Mouse (Mus musculus): ENCODE measurements around the gene Hoxc8.

Gene Hoxc8

DNA sequence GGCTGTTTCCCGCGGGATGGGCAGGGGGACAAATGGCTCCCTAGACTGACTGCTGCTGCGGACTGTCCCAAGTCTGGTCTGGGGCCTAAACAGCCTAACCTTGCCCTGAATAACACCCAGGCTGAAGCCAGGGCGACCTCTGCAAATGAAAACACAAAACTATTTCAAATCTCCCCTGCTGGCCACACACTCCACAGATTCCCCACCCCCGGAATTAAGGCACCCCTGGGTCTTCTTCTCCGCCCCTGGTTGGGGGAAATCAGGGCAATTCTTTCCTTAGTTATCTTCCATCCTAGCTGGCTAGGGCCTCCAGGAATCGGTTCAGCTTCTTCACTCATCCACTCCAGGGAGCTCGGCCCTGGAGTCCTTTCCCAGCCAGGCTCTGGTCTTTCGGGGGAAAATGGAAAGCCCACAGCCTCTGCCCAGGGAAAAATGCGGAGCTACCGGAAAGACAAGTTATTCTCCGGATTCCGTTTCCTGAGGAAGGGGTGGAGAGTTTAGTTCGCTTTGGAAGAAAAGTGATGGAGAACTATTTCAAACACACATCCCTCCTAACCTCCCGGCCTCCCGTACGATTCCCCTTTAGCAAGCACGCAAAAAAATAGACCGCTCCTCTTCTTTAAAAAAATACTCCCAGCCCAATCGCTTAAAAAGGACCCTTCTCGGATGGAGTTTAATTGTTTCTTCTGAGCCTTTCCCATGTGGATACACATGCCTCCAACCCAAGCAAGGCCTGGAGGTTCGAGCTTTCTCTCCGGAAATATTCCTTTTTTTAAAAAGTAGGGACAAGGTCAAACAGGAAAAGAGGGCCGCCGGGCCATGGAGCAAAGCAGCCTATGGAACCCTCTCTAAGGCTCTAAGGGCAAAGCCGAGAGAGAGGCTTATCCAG is 25.2 kb upstream of the Hoxc8 start:
- DNase-seq (ENCODE audit: low spot score) = no peak

GRCm38 (mm10) chr15:102965892-102966775 is 24.3 kb upstream of the Hoxc8 start:
- DNase-seq (ENCODE audit: low spot score) = no peak

DNA sequence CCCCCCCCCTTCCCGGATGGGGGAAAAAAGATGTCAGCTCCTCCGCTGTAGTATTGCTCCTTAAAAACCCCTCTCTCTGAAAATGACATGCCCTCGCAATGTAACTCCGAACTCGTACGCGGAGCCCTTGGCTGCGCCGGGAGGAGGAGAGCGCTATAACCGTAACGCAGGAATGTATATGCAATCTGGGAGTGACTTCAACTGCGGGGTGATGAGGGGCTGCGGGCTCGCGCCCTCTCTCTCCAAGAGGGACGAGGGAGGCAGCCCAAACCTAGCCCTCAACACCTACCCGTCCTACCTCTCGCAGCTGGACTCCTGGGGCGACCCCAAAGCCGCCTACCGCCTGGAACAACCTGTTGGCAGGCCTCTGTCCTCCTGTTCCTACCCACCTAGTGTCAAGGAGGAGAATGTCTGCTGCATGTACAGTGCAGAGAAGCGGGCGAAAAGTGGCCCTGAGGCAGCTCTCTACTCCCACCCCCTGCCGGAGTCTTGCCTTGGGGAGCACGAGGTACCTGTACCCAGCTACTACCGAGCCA is 23.6 kb upstream of the Hoxc8 start, which contains the start of gene Hoxc10:
TSS of gene Hoxc10 (plus strand) at position 21 of the 536 bp plus-strand sequence.
- DNase-seq (ENCODE audit: low spot score) = no peak

- no peak for DNase-seq (ENCODE audit: low spot score)
Measured at GRCm38 (mm10) chr15:102967312-102967510, 23.2 kb upstream of the Hoxc8 start, which contains the start of gene Hoxc5. Gene Hoxc5, plus strand, starts transcription at chr15:102967443.

- no peak for DNase-seq (ENCODE audit: low spot score)
Measured at GRCm38 (mm10) chr15:102967511-102968397, 22.7 kb upstream of the Hoxc8 start.

DNA sequence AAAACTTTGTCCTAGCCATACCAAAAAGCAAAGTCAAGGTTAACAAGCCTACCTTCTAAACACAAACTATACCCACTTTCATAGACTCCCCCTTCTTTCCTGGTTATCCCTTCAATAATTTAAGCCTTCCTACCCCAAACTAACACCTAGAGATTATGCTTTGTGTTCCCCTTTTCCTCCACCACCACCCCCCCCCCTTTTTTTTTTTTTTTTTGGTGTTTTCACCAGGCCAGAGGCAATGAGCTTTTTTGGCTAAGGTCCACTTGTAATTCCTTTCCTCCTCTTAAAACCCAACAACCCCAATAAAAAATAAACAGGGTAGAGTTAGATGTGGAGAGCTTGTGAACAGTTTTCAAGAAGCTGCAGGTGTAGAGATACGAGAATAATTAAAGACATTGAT is 21.1 kb upstream of the Hoxc8 start:
- DNase-seq (ENCODE audit: low spot score) = no peak

DNA sequence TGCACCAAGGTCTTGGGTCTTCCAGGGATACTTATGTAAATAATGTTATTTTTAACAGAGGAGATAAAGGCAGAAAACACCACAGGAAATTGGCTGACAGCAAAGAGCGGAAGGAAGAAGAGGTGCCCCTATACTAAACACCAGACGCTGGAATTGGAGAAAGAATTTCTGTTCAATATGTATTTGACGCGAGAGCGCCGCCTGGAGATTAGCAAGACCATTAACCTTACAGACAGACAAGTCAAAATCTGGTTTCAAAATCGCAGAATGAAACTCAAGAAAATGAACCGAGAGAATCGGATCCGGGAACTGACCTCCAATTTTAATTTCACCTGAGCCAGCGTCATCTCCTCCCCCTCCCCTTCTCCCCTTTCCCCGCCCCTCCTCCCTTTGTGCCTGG is 19.7 kb upstream of the Hoxc8 start:
- DNase-seq (ENCODE audit: low spot score) = no peak

DNA sequence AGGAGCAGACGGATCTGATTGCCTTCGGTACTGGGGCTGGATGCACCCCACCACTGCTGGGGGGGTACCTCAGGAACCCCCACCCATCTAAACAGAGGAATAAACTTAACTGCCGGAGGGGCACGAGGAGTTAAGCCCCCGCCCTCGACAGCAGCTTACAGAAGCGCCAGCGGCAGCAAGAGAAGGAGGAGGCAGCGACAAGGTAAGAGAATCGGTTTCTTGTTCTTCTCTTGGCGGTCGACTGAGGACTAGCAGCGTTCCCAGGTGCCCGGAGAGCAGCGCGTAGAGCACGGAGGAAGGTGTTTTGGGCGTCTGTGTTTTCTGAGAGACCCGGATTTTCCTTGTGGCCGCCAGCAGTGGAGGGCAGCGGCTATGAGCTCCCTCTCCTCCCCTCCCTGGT is 18.2 kb upstream of the Hoxc8 start:
- no peak for DNase-seq (ENCODE audit: low spot score)

GRCm38 (mm10) chr15:102972753-102973152 is 17.7 kb upstream of the Hoxc8 start:
- DNase-seq (ENCODE audit: low spot score) = no peak

- DNase-seq (ENCODE audit: low spot score) = no peak
Measured at GRCm38 (mm10) chr15:102975034-102975433, 15.4 kb upstream of the Hoxc8 start.

DNA sequence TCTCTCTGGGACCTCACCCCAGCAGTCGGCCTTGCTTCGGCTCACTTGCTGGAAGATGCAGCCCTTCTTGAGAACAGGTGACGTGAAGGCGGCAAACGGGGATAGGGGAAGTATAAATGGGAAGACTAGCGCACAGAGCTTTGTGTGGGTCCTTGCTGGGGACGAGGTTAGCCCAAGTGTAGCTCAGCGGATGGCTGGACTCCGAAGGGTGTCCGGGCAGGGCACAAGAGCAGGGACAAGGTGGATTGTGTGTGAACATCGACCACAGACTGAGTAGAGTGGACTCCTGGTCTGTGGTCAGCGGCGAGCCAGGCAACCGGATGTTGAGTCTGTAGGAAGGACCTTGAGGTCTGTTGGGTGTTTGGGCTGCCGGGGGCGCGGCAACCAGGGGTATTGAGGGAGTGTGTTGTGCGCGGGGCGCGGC is 14.7 kb upstream of the Hoxc8 start:
- no peak for DNase-seq (ENCODE audit: low spot score)

DNA sequence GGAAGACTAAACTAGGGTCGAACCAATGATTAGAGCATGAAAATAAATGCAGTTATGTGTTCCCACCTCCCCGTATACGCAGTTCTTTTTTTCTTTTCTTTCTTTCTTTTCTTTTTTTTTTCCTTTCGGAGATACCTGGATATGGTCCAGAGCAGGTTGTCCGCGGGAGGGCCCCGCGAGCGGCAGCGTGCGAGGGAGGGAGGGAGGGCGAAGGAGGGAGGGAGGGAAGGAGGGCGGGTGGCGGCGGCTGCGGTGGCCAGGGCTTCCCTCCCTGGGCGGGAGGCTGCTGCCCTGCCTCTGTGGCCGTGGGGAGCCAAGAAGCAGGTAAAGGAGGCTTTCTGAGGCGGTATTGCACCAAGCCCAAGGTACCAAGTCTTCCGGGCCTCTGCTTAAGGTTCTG is 14.2 kb upstream of the Hoxc8 start, which contains the start of gene Hoxc9:
TSS of gene Hoxc9 (plus strand) at position 269 of the 400 bp plus-strand sequence.
- DNase-seq (ENCODE audit: low spot score) = no peak

DNA sequence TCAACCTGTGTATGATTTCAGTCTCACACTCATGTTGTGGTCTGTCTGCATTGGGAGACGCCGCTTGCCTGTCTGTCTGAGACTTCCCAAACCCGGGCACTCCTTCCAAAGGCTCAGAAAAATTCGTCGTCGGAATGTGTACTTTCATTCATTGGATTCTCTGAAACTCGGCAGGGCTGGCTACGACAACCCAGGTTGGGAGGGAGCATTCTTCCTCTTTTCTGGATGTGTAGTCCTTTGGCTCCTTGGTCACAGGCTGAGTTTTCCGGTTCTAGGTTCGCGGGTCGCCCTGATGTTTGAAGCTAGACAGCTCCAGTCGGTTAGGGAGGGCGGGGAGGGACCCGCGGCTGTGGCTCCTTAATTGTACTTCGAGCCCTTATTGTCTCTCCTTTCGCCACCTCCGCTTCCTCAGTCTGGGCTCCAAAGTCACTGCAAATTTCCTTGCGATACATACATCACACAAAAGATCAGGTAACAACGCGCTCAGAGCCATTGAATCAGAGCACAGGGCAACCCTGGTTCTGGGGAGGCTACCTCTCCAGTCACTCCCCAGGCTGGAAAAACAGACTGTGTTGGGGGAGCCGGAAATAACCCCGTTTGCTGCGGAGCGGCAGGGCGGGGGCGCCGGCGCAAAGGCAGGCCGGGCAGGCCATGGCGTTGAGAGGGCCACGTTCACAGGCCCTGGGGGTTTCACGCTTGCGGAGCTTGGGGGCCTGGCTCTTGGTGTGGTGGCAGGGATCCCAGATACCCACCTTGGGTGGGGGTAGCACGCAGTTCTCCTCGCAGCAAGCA is 13.6 kb upstream of the Hoxc8 start:
- no peak for DNase-seq (ENCODE audit: low spot score)

DNA sequence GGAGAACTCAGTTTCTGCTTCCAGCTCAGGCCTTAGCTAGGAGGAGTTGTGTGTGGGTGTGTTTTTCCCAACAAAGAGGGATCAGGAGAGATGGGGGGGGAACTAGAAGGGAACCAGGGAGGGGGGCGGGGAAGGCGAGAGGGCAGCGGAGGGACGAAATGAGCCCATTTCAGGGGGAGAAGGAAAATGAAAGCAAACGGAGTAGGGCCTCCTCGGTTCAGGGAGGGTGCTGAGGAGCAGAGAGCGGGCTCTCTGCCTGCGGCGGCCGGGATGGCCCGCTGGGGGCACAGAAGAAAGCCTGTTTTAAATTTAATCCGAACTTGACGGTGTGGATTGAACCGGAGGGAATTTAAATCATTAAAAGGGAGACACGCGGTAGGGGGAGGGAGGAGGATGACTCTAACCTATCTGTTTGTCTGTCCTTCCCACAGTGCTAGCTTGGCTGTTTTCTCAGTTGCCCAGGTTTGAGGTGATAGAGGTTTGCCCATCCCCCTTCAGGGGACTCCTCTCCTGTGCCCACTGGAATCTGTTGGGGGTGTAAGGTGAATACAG is 12.9 kb upstream of the Hoxc8 start:
- DNase-seq (ENCODE audit: low spot score) = no peak

DNA sequence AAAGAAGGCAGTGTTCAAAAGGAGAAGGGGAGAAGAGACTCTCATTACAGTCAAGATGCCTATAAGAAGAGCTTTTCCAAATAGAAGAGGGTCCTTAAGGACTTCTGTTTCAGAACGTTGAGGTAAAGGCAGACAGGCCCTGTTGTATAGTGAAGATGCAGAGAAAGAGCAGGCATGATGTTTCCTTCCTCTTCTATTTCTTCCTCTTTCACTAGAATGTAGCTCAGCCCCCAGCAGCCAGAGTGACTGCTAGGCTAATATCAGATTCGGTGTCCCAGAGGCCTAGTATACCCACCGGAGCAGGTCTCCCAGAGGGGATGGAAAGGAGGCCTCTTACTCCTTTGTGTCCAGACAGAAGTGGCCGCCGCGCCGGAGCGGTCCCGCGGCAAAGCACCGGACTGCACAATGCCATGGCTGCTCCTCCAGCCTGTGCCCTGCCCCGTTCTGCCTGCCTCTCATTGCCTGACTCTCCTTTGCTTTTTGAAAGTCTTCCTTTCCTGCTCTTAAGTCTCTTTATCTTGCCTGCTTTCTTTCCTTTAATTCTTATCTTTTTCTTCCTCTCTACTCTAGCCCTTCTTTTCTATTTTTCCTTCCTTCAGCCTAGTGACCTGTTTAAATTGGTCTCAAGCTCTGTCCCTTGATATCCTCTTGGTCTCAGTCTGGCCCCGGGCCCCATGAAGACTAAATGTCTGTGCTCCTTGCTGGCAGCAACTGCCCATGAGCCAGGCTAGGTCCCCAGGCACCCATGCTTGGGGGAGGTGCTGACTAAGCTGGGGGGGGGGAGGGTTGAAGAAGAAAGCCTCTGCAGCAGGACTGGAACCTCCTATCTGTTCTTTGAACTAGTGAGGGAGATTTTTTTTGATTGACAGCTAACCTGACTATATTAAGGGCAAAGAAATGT is 11.5 kb upstream of the Hoxc8 start:
- no peak for DNase-seq (ENCODE audit: low spot score)

DNA sequence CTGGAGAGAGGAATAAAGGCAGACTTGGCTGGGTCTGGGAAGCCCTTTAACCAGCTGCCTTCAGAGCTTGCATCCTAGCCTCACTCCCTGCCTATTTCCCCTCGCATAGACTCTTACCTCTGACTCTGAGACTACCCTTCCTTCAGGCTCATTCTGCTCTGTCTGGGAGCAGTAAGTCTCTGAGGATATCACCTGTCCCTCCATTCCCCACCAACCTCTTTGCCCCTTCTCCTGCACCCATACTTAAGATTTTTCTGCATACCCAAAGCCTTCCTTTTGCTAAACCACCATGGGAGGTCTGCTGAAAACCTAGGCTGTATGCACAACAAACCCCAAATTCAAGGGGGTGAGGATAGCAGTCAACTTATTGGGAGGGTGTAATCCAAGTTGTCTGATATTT is 10.5 kb upstream of the Hoxc8 start:
- DNase-seq (ENCODE audit: low spot score) = no peak

GRCm38 (mm10) chr15:102980352-102980751 is 10.1 kb upstream of the Hoxc8 start:
- DNase-seq (ENCODE audit: low spot score) = no peak

DNA sequence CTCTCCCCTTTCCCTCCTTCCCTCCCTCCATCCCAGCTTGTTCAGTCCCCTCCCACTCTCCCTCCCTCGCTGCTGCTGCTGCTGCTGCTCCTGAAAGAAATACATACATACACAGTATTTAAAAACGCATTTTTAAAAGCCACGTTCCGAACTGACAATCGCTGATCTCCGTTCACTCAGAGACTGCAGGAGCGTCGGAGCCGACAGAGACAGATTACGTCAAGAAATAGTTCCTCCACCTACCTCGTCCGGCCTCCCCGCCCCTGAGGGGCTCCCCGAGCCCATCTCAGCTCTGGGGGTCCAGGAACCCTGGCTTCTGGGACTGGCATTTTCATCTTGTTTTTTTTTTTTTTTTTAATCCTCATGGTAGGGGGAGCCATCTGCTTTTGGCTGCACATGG is 9.5 kb upstream of the Hoxc8 start:
- DNase-seq (ENCODE audit: low spot score) = no peak

DNA sequence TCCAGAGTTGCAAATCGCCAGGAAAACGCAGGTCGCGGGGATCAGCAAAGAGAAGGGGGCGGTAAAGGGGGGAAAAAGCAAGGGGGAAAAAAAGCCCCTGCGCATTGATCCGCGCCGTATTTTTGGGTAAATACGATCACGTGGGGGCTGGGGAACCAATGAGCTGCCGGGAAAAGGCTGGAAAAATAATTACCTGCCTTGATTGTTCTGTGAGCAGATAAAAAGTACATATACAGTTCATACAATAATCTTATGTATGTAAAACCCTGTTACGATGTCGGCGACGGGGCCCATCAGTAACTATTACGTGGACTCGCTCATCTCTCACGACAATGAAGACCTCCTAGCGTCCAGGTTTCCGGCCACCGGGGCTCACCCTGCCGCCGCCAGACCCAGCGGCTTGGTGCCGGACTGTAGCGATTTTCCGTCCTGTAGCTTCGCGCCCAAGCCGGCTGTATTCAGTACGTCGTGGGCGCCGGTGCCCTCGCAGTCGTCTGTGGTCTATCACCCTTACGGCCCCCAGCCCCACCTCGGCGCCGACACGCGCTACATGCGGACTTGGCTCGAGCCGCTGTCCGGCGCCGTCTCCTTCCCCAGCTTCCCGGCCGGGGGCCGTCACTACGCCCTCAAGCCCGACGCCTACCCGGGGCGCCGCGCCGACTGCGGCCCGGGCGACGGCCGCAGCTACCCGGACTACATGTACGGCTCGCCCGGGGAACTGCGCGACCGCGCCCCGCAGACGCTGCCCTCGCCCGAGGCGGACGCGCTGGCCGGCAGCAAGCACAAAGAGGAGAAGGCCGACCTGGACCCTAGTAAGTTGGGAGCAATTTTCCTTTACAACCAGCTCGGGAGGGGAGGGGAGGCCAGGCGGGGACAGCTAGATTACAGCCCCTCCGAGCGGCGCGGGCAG is 8.8 kb upstream of the Hoxc8 start:
- no peak for DNase-seq (ENCODE audit: low spot score)

Measured in layer of hippocampus, adult 9-10 months (tissue).